Mouse (Mus musculus) CH12.LX (cell line): ENCODE results near the gene 9930021J03Rik. TPM values are rescaled to one million over a fixed set of nuclear protein-coding genes. Genes with fewer than 3 reads are reported as not detected.

ENCODE experiments used
- DNase-seq: peaks from one replicate; pipeline ENCODE4 v3.0.0-alpha.2; 2013; ENCODE audit errors: extremely low read depth
- H3K27ac ChIP-seq: 2 replicates; pipeline ENCODE4 v1.5.1; 2012; ENCODE audit warnings: low read depth, mild to moderate bottlenecking, control low read depth, moderate library complexity; ENCODE audit not compliant: insufficient read depth
- H3K27me3 ChIP-seq: replicated peaks from 2 replicates; pipeline ENCODE3; 2012; ENCODE audit warnings: inconsistent platforms
- H3K36me3 ChIP-seq, 2 experiments: replicated peaks in 1 of 2; 2 replicates each; pipeline versions ENCODE3 to v1.6.1; 2012; ENCODE audit warnings: inconsistent platforms in 1 of 2, low read length in 1 of 2, mild to moderate bottlenecking in 1 of 2, mixed read lengths in 1 of 2, moderate library complexity in 1 of 2; ENCODE audit not compliant: control insufficient read depth in 1 of 2, insufficient read depth in 1 of 2
- H3K4me1 ChIP-seq, 2 experiments: 2 replicates each; pipeline ENCODE4 v1.6.1; 2012; ENCODE audit warnings: inconsistent platforms in 1 of 2, moderate library complexity in 1 of 2; ENCODE audit not compliant: insufficient read depth in 2 of 2, control insufficient read depth in 1 of 2
- H3K4me2 ChIP-seq: 2 replicates; pipeline ENCODE4 v1.6.1; 2012; ENCODE audit warnings: low read depth, mild to moderate bottlenecking, control low read depth; ENCODE audit not compliant: poor library complexity, insufficient read depth, severe bottlenecking
- H3K4me3 ChIP-seq, 3 experiments: fragments of 150-350 bp in 1 of 3; sonication (generic) in 1 of 3; replicated peaks in 1 of 3; 2 replicates each; pipeline versions ENCODE3 to v1.5.1; 2011 to 2012; ENCODE audit warnings: low read depth in 2 of 3, low read length in 2 of 3, mild to moderate bottlenecking in 2 of 3, moderate library complexity in 2 of 3, control low read depth in 1 of 3, improper control_type of control experiment in 1 of 3, inconsistent platforms in 1 of 3, mixed read lengths in 1 of 3; ENCODE audit not compliant: poor library complexity in 1 of 3
- H3K79me2 ChIP-seq: replicated peaks from 2 replicates; pipeline ENCODE4 v1.6.1; 2012; ENCODE audit warnings: mild to moderate bottlenecking, moderate library complexity; ENCODE audit not compliant: control insufficient read depth, poor library complexity, insufficient read depth, severe bottlenecking; ENCODE audit errors: extremely low read depth
- H3K9ac ChIP-seq: 2 replicates; pipeline ENCODE4 v1.6.1; 2012; ENCODE audit warnings: low read depth, mild to moderate bottlenecking, control low read depth, moderate library complexity; ENCODE audit not compliant: insufficient read depth
- H3K9me3 ChIP-seq: replicated peaks from 2 replicates; pipeline ENCODE3; 2012; ENCODE audit warnings: low read length, inconsistent platforms, mixed read lengths
- BHLHE40 ChIP-seq: IDR thresholded peaks from 2 replicates; pipeline ENCODE4 v1.6.1; 2011; ENCODE audit warnings: mild to moderate bottlenecking, low read depth, low read length, improper control_type of control experiment
- CHD1 ChIP-seq: IDR thresholded peaks from 2 replicates; pipeline ENCODE4 v1.6.1; 2012; ENCODE audit warnings: low read depth, low read length, improper control_type of control experiment, inconsistent platforms
- CHD2 ChIP-seq: IDR thresholded peaks from 2 replicates; pipeline ENCODE4 v1.6.1; 2011; ENCODE audit warnings: low read length, improper control_type of control experiment
- CTCF ChIP-seq, 2 experiments: IDR thresholded peaks in 1 of 2; conservative IDR thresholded peaks in 1 of 2; 2 replicates each; pipeline ENCODE4 v1.5.1; 2011 to 2012; ENCODE audit warnings: low read depth in 2 of 2, low read length in 2 of 2, improper control_type of control experiment in 1 of 2, inconsistent platforms in 1 of 2, mild to moderate bottlenecking in 1 of 2, moderate library complexity in 1 of 2
- E2F4 ChIP-seq: IDR thresholded peaks from 2 replicates; pipeline ENCODE4 v1.6.1; 2011; ENCODE audit warnings: low read depth, low read length, improper control_type of control experiment; ENCODE audit not compliant: insufficient replicate concordance
- ELF1 ChIP-seq: IDR thresholded peaks from 2 replicates; pipeline ENCODE4 v1.6.1; 2014; ENCODE audit warnings: low read depth, mild to moderate bottlenecking, inconsistent platforms, low read length, improper control_type of control experiment
- EP300 ChIP-seq: IDR thresholded peaks from 2 replicates; pipeline ENCODE4 v1.6.1; 2011; ENCODE audit warnings: low read length, improper control_type of control experiment
- IRF4 ChIP-seq: IDR thresholded peaks from 2 replicates; pipeline ENCODE4 v1.6.1; 2014; ENCODE audit warnings: low read depth, mild to moderate bottlenecking, inconsistent platforms, low read length, improper control_type of control experiment
- JUN ChIP-seq: IDR thresholded peaks from 2 replicates; pipeline ENCODE4 v1.6.1; 2011; ENCODE audit warnings: low read depth, mild to moderate bottlenecking, low read length, improper control_type of control experiment, moderate library complexity; ENCODE audit not compliant: insufficient read depth
- JUND ChIP-seq: conservative IDR thresholded peaks from 2 replicates; pipeline ENCODE4 v1.6.1; 2011; ENCODE audit warnings: low read depth, low read length, improper control_type of control experiment
- KAT2A ChIP-seq: IDR thresholded peaks from 2 replicates; pipeline ENCODE4 v1.6.1; 2012; ENCODE audit warnings: low read length, improper control_type of control experiment, inconsistent platforms; ENCODE audit not compliant: insufficient replicate concordance
- MAFK ChIP-seq: IDR thresholded peaks from 2 replicates; pipeline ENCODE4 v1.6.1; 2011; ENCODE audit warnings: low read length, improper control_type of control experiment; ENCODE audit not compliant: insufficient replicate concordance
- MAX ChIP-seq: IDR thresholded peaks from 2 replicates; pipeline ENCODE4 v1.6.1; 2011; ENCODE audit warnings: low read length, improper control_type of control experiment
- MAZ ChIP-seq: IDR thresholded peaks from 2 replicates; pipeline ENCODE4 v1.6.1; 2012; ENCODE audit warnings: low read depth, mild to moderate bottlenecking, inconsistent platforms, low read length, improper control_type of control experiment, moderate library complexity
- MEF2A ChIP-seq: IDR thresholded peaks from 2 replicates; pipeline ENCODE4 v1.6.1; 2014; ENCODE audit warnings: low read depth, mild to moderate bottlenecking, inconsistent platforms, low read length, improper control_type of control experiment, borderline replicate concordance
- NELFE ChIP-seq: IDR thresholded peaks from 2 replicates; pipeline ENCODE4 v1.6.1; 2011; ENCODE audit warnings: low read depth, low read length, improper control_type of control experiment
- NRF1 ChIP-seq: IDR thresholded peaks from 2 replicates; pipeline ENCODE4 v1.6.1; 2014; ENCODE audit warnings: low read depth, mild to moderate bottlenecking, inconsistent platforms, low read length, improper control_type of control experiment, moderate library complexity
- PAX5 ChIP-seq: IDR thresholded peaks from 2 replicates; pipeline ENCODE4 v1.6.1; 2012; ENCODE audit warnings: low read length, inconsistent platforms, mixed read lengths
- POLR2AphosphoS2 ChIP-seq: IDR thresholded peaks from 2 replicates; pipeline ENCODE4 v1.6.1; 2011; ENCODE audit warnings: low read depth, low read length, improper control_type of control experiment
- RAD21 ChIP-seq: IDR thresholded peaks from 2 replicates; pipeline ENCODE4 v1.6.1; 2011; ENCODE audit warnings: low read depth, mild to moderate bottlenecking, low read length, improper control_type of control experiment, moderate library complexity
- SMC3 ChIP-seq: IDR thresholded peaks from 2 replicates; pipeline ENCODE4 v1.6.1; 2011; ENCODE audit warnings: low read depth, low read length, improper control_type of control experiment
- TBP ChIP-seq: conservative IDR thresholded peaks from 2 replicates; pipeline ENCODE4 v1.6.1; 2011; ENCODE audit warnings: low read depth, low read length, improper control_type of control experiment
- TCF12 ChIP-seq: IDR thresholded peaks from 2 replicates; pipeline ENCODE4 v1.6.1; 2014; ENCODE audit warnings: low read depth, mild to moderate bottlenecking, inconsistent platforms, low read length, improper control_type of control experiment
- UBTF ChIP-seq: IDR thresholded peaks from 2 replicates; pipeline ENCODE4 v1.6.1; 2012; ENCODE audit warnings: low read depth, mild to moderate bottlenecking, inconsistent platforms, low read length, improper control_type of control experiment, moderate library complexity
- USF1 ChIP-seq: IDR thresholded peaks from 2 replicates; pipeline ENCODE4 v1.6.1; 2014; ENCODE audit warnings: low read depth, mild to moderate bottlenecking, inconsistent platforms, low read length, improper control_type of control experiment
- ZKSCAN1 ChIP-seq: IDR thresholded peaks from 2 replicates; pipeline ENCODE4 v1.6.1; 2012; ENCODE audit warnings: low read depth, inconsistent platforms, low read length, improper control_type of control experiment, borderline replicate concordance
- ZMIZ1 ChIP-seq: IDR thresholded peaks from 2 replicates; pipeline ENCODE4 v1.6.1; 2012; ENCODE audit warnings: low read depth, mild to moderate bottlenecking, inconsistent platforms, low read length, improper control_type of control experiment
- dilution Hi-C: fragments of 300-500 bp; cut with MboI; formaldehyde crosslinking; loops from 2 replicates; pipeline ENCODE4 v1.14.3; 2020; ENCODE audit warnings: low sequenced_read_pairs; ENCODE audit not compliant: extremely low pct_unique_long_range_greater_than_20kb, extremely low pct_ligation_motif_present
- in situ Hi-C: fragments of 300-500 bp; cut with MboI; formaldehyde crosslinking; loops from 3 replicates; pipeline ENCODE4 v1.14.3; 2019; ENCODE audit warnings: low sequenced_read_pairs, low pct_ligation_motif_present, low pct_unique_long_range_greater_than_20kb, mixed read lengths
- polyA plus RNA-seq: library from polyadenylated mRNA; unstranded; fragments of >175 nt; gene quantifications from 2 replicates; pipeline ENCODE4 v1.2.1, GENCODE M21; 2012; ENCODE audit warnings: low read depth; ENCODE audit not compliant: insufficient read length
- total RNA-seq, 2 experiments: library from RNA; depleted of rRNA; stranded (reverse); fragments of 300-350 nt in 1 of 2; fragments of >200 nt in 1 of 2; gene quantifications; 2 replicates each; pipeline ENCODE4 v1.2.3; 2012 to 2014

Gene 9930021J03Rik
- total and polyA plus RNA-seq, 3 experiments = 4.2 to 8.7 (median 7.8) TPM

DNA sequence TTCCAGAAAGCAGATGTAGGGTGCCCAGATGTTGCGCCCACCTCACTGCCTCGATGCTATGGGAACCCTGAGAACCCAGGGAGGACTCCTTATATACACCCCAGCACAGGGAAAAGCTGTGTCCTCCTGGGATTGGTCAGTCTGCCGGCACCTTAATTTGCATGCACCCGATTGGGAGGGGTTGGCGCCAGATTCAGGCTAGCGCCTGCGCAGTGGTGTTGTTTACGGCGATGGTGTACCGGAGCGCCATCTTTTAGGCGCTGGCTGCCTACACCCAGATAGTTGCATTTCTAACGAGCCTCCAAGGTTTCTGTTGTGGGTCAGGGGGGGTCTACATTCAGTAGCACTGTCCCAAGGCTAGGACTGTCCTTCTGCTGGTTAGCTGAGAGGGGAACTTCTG lies 133.1 kb downstream of the 9930021J03Rik start:
- in situ Hi-C loops (loop anchor here (10.0 kb wide), 2 partner anchors 142 to 442 kb away; partner anchors contain the start of gene Ranbp6), dilution Hi-C loops (no loop called here)
- no peak overlapping the region for H3K27ac ChIP-seq
- H3K9ac ChIP-seq = no peak overlapping the region
- no peak for TF ChIP-seq NRF1
- TF ChIP-seq RAD21 = no peak
- no peak for TF ChIP-seq CTCF (conservative IDR thresholded peaks at IDR 0.05 in 1 of 2, IDR thresholded peaks at IDR 0.05 in 1 of 2; ENCODE audit: low read depth in 2 of 2, low read length in 2 of 2)
- TF ChIP-seq ELF1 = no peak
- no peak for TF ChIP-seq SMC3
- no peak for TF ChIP-seq JUND
- TF ChIP-seq USF1 = no peak
- TF ChIP-seq JUN = no peak
- no peak for TF ChIP-seq IRF4
- no peak for TF ChIP-seq ZMIZ1
- TF ChIP-seq BHLHE40 = no peak
- no peaks in the 10 kb centered on the region for H3K27me3 ChIP-seq
- no peak overlapping the region for H3K4me3 ChIP-seq
- no peak overlapping the region for H3K4me2 ChIP-seq
- no peak for DNase-seq
- no peaks in the 10 kb centered on the region for H3K36me3 ChIP-seq
- peaks cover 4 to 23% of the 10 kb centered on the region in 2 experiments; a peak in 3 of 4 replicates for H3K4me1 ChIP-seq
- no peaks in the 10 kb centered on the region for H3K79me2 ChIP-seq
- no peaks in the 10 kb centered on the region for H3K9me3 ChIP-seq

DNA sequence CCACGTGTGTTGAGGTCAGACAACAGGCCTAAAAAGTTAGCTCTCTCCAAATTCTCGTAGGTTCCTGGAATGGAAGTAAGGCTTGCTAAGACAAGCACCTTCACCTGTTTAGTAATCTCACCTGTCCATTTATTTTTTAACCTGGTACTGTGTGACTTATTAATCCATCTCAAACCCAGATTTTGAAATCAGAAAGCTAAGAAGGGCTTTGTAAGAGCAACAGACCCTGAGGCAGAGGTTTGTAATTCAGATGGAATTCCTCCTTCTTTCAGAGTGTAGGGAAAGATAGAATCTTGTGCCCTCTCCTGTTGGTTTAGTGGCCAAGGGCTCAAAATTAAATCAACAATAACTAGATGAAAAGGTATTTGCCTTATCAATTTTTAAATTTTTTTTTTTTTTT lies 134.6 kb downstream of the 9930021J03Rik start:
- Histone ChIP-seq H3K9ac (no peak overlapping the region), H3K27ac (no peak overlapping the region)
- in situ Hi-C loops = loop anchor here (10.0 kb wide), 2 partner anchors 144 to 444 kb away; partner anchors contain the start of gene Ranbp6

DNA sequence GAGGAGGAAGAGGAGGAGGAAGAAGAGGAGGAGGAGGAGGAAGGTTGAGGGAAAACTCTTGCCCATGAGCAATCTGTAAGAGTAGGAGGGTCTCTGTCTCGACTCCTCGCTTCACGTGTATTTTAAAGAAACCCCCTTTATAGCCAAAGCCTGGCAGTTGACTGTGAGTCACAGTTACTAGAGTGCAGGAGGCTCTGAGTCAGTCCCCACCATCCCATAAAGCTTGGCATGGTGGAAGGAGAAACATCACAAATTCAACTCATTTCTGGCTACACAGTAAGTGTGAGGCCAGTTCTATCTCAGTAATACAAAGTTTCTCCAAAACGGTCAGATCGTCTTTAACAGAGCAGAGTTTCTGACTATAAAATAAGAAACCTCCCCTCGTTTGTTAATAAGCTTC lies 135.5 kb downstream of the 9930021J03Rik start:
- Histone ChIP-seq H3K36me3 (no peaks in the 10 kb centered on the region), H3K9me3 (no peaks in the 10 kb centered on the region), H3K27me3 (no peaks in the 10 kb centered on the region), H3K9ac (no peak overlapping the region), H3K4me2 (no peak overlapping the region), H3K79me2 (no peaks in the 10 kb centered on the region), H3K4me1 (peaks cover 4 to 10% of the 10 kb centered on the region in 2 experiments; a peak in 3 of 4 replicates), H3K4me3 (no peak overlapping the region), H3K27ac (no peak overlapping the region)
- dilution Hi-C loops = no loop called here
- TF ChIP-seq TCF12 (no peak), ZMIZ1 (no peak), EP300 (no peak), MEF2A (no peak), UBTF (no peak), MAZ (no peak), ZKSCAN1 (no peak), RAD21 (no peak), CTCF (conservative IDR thresholded peaks at IDR 0.05 in 1 of 2, IDR thresholded peaks at IDR 0.05 in 1 of 2; ENCODE audit: low read depth in 2 of 2, low read length in 2 of 2) (no peak), NRF1 (no peak), SMC3 (no peak), MAX (no peak), ELF1 (no peak), MAFK (no peak), POLR2AphosphoS2 (no peak), E2F4 (no peak), KAT2A (no peak), PAX5 (no peak)
- in situ Hi-C loops = loop anchor here (10.0 kb wide), 2 partner anchors 145 to 445 kb away; partner anchors contain the start of gene Ranbp6
- DNase-seq = no peak

More for the DNA sequence above, 134.6 kb downstream of the 9930021J03Rik start:
- peaks cover 4 to 16% of the 10 kb centered on the region in 2 experiments; a peak in 3 of 4 replicates for H3K4me1 ChIP-seq
- no peaks in the 10 kb centered on the region for H3K27me3 ChIP-seq
- H3K9me3 ChIP-seq = no peaks in the 10 kb centered on the region
- TF ChIP-seq UBTF = no peak
- TF ChIP-seq CHD1 = no peak
- TF ChIP-seq TBP = no peak
- TF ChIP-seq NELFE = no peak
- no peak for TF ChIP-seq CHD2
- no peak for TF ChIP-seq ZMIZ1
- H3K79me2 ChIP-seq = no peaks in the 10 kb centered on the region
- no peak overlapping the region for H3K4me3 ChIP-seq
- no peak overlapping the region for H3K4me2 ChIP-seq
- dilution Hi-C loops = no loop called here
- DNase-seq = no peak
- H3K36me3 ChIP-seq = no peaks in the 10 kb centered on the region
